Mouse (Mus musculus): ENCODE results near the gene Trpv2.

- no peak for TF ChIP-seq CTCF (conservative IDR thresholded peaks at IDR 0.05; ENCODE audit: low read length)
- TF ChIP-seq POU5F1 (IDR thresholded peaks at IDR 0.05; ENCODE audit: borderline replicate concordance, low read length), result no peak
Observed at GRCm38 (mm10) chr11:62637401-62637800, 63.1 kb downstream of the Trpv2 start.
